8 mouse cellular contexts compared by ENCODE assay signal in the genomic region with DNA sequence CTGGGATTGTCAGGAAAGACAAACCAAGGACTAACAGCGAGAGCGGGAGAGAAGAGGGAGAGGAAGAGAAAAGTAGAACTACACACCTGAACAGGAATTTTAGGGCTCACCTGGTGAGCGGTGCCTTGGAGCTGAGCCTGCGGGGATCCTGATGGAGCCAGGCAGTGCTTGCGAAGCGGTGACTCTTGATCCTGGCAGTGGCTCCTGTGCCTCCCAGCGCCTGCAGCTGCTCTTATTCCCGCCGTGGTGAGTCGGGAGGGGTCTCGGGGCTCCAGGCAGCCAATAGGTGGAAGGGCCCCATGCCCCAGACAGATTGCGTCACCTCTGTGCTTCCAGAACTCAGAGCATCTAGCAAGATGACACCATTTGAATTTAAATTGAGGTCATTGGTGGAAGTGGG. TPM values are rescaled to one million over a fixed set of nuclear protein-coding genes. Genes with fewer than 3 reads are reported as not detected.
DNase-seq lines count a peak whose midpoint lies in the region; ATAC-seq and TF ChIP-seq lines count a peak whose summit lies in the region.

Gene Calca (minus strand): TSS at position 256 of the 400 bp plus-strand sequence.

- H3K4me2 ChIP-seq in forebrain, embryonic 15.5 days (replicated peaks): peak within 1 kb of the TSS; percentile 87
- H3K4me2 ChIP-seq in midbrain, embryonic 14.5 days (ENCODE audit: low read length): peak within 1 kb of the TSS; percentile 77

- WGBS in spleen, adult 2 months: 5% methylated on average over 12 of the region's 12 CpGs
- WGBS in forebrain, embryonic 15.5 days: 0% methylated on average over 12 of the region's 12 CpGs
- WGBS in midbrain, embryonic 14.5 days: 0% methylated on average over 12 of the region's 12 CpGs

- H3K9me3 ChIP-seq in forebrain, embryonic 15.5 days: no peaks in the 10 kb centered on the region
- H3K9me3 ChIP-seq in midbrain, embryonic 14.5 days (ENCODE audit: control insufficient read depth, low read length): no peaks in the 10 kb centered on the region

- H3K4me1 ChIP-seq in spleen, adult 2 months (ENCODE audit: control insufficient read depth, insufficient read depth, insufficient read length): no peaks in the 10 kb centered on the region; the same call in 1 of the 2 replicates
- H3K4me1 ChIP-seq in forebrain, embryonic 15.5 days: peaks cover 12% of the 10 kb centered on the region
- 0 out of 2 replicates have a peak, but pooled peaks cover 6% of the 10 kb centered on the region for H3K4me1 ChIP-seq in midbrain, embryonic 14.5 days (ENCODE audit: control insufficient read depth, insufficient read depth, low read length)

- peak within 1 kb of the TSS; percentile 40 for H3K9ac ChIP-seq in forebrain, embryonic 15.5 days (replicated peaks)
- H3K9ac ChIP-seq in midbrain, embryonic 14.5 days (replicated peaks; ENCODE audit: low read length): no peak within 1 kb of the TSS; the same call in 1 of the 2 replicates

- DNase-seq in CD4-positive, CD25-positive, alpha-beta regulatory T cell, adult 2 months (ENCODE audit: low read depth, low spot score): peak; percentile 8
- no peak for DNase-seq in spleen, adult 2 months (ENCODE audit: low read depth in 1 of 2, low spot score in 2 of 2)
- DNase-seq in spleen, adult 18-20 months: no peak
- DNase-seq in kidney, postnatal 4 days: peak; percentile 15 to 23
- peak; percentile 60 for DNase-seq in midbrain, embryonic 14.5 days
- DNase-seq in urinary bladder, adult 2 months (ENCODE audit: low spot score): no peak

- H3K27me3 ChIP-seq in spleen, adult 2 months (ENCODE audit: control insufficient read depth, insufficient read depth, low read length): peaks cover 5% of the 10 kb centered on the region
- H3K27me3 ChIP-seq in forebrain, embryonic 15.5 days: 0 out of 2 replicates have a peak, but pooled peaks cover 7% of the 10 kb centered on the region
- no peaks in the 10 kb centered on the region for H3K27me3 ChIP-seq in midbrain, embryonic 14.5 days (ENCODE audit: control insufficient read depth, insufficient read depth, low read length)

- peak within 1 kb of the TSS; percentile 11; the same call in 1 of the 2 replicates for H3K4me3 ChIP-seq in spleen, adult 2 months (ENCODE audit: extremely low read depth, insufficient read depth, insufficient read length)
- peak within 1 kb of the TSS; percentile 40 for H3K4me3 ChIP-seq in forebrain, embryonic 15.5 days
- peak within 1 kb of the TSS; percentile 36 for H3K4me3 ChIP-seq in midbrain, embryonic 14.5 days (replicated peaks; ENCODE audit: low read depth, low read length)

- TF ChIP-seq CTCF in spleen, adult 2 months (IDR thresholded peaks at IDR 0.05; ENCODE audit: extremely low read depth, insufficient read depth, insufficient read length, insufficient replicate concordance): no peak

- no peak for TF ChIP-seq POLR2A in spleen, adult 2 months (IDR thresholded peaks at IDR 0.05; ENCODE audit: low read depth, low read length)

- H3K27ac ChIP-seq in spleen, adult 2 months (ENCODE audit: insufficient read depth, low read length): no peak within 1 kb of the TSS
- no peak within 1 kb of the TSS for H3K27ac ChIP-seq in forebrain, embryonic 15.5 days (replicated peaks)
- H3K27ac ChIP-seq in midbrain, embryonic 14.5 days (replicated peaks; ENCODE audit: low read depth, low read length): no peak within 1 kb of the TSS

- H3K36me3 ChIP-seq in spleen, adult 2 months (ENCODE audit: control insufficient read depth, insufficient read depth, low read length): no peaks in the 10 kb centered on the region
- H3K36me3 ChIP-seq in forebrain, embryonic 15.5 days: no peaks in the 10 kb centered on the region
- H3K36me3 ChIP-seq in midbrain, embryonic 14.5 days (ENCODE audit: control insufficient read depth, insufficient read depth, low read length): no peaks in the 10 kb centered on the region

- ATAC-seq in CD4-positive, CD25-positive, alpha-beta regulatory T cell, adult 4 months: no peak
- ATAC-seq in forebrain, embryonic 15.5 days (replicated peaks): no peak
- peak; percentile 64; the same call in 1 of the 2 replicates for ATAC-seq in midbrain, embryonic 14.5 days (ENCODE audit: low FRiP score, low TSS enrichment)

RNA-seq across cellular contexts. Expression of gene Calca, which starts in this region (rescaled TPM):
- polyA plus RNA-seq in CD4-positive, CD25-positive, alpha-beta regulatory T cell, adult 4 months (2017; shearing (Covaris generic)): not detected
- 0.11 TPM in 1 of 2 replicates, not detected in the other for polyA plus RNA-seq in spleen, adult 2 months (2012; rRNA removed)
- 0.45 and 0.76 TPM in 2 replicates for polyA plus RNA-seq in forebrain, embryonic 15.5 days (2015; fragmentation: Nextera tagmentation; extraction: Ambion mirVana)
- 5.9 and 7.3 TPM in 2 replicates for polyA plus RNA-seq in midbrain, embryonic 14.5 days (2014; fragmentation: Nextera tagmentation; extraction: Ambion mirVana)
- polyA plus RNA-seq in urinary bladder, adult 2 months (2012; rRNA removed): 0.35 and 0.69 TPM in 2 replicates

Comparison
In these comparisons a context has a peak if more than half of its experiments do, and no peak if none do; other contexts are left out.
1. DNase-seq: peak in CD4-positive, CD25-positive, alpha-beta regulatory T cell, adult 2 months (single experiment), kidney, postnatal 4 days (2 of 2) and midbrain, embryonic 14.5 days (single experiment); none in spleen, adult 2 months (0 of 2), spleen, adult 18-20 months (0 of 2) and urinary bladder, adult 2 months (single experiment).
2. Peak in every context shown above with its lines, with median percentiles within 50 percentile points of each other: H3K4me3 ChIP-seq.